Mouse (Mus musculus) heart, adult 11 months (tissue): Measurements from ENCODE around the gene Ccpg1os.

Experiments used
- DNase-seq: peaks from one replicate; pipeline ENCODE4 v3.0.0; 2022

The Ccpg1os gene

GRCm38 (mm10) chr9:72975242-72975641 lies 9.9 kb downstream of the Ccpg1os start:
- no peak for DNase-seq

GRCm38 (mm10) chr9:72974734-72975133 lies 10.4 kb downstream of the Ccpg1os start:
- no peak for DNase-seq

GRCm38 (mm10) chr9:72972984-72973383 lies 12.2 kb downstream of the Ccpg1os start:
- DNase-seq: no peak

- peak; percentile 74 for DNase-seq
Observed at GRCm38 (mm10) chr9:72972435-72972834, 12.7 kb downstream of the Ccpg1os start.

- peak; percentile 96 for DNase-seq
Observed at GRCm38 (mm10) chr9:72969874-72970273, 15.3 kb downstream of the Ccpg1os start.

- DNase-seq: peak; percentile 93
Observed at GRCm38 (mm10) chr9:72968349-72969061, 16.7 kb downstream of the Ccpg1os start.

GRCm38 (mm10) chr9:72961959-72962358 lies 23.2 kb downstream of the Ccpg1os start:
- peak; percentile 50 for DNase-seq

GRCm38 (mm10) chr9:72961346-72961745 lies 23.8 kb downstream of the Ccpg1os start:
- peak; percentile 78 for DNase-seq

- DNase-seq: peak; percentile 98
Observed at GRCm38 (mm10) chr9:72958521-72959450, 26.4 kb downstream of the Ccpg1os start, which contains the start of the genes Dyx1c1 and Gm44503. Dyx1c1 (plus strand) TSS chr9:72958785. Gm44503 (plus strand) TSS chr9:72958852.

- peak; percentile 90 for DNase-seq
Observed at GRCm38 (mm10) chr9:72955546-72955945, 29.6 kb downstream of the Ccpg1os start.

GRCm38 (mm10) chr9:72954746-72955145 lies 30.4 kb downstream of the Ccpg1os start:
- DNase-seq: peak; percentile 48

GRCm38 (mm10) chr9:72949572-72949971 lies 35.6 kb downstream of the Ccpg1os start:
- peak; percentile 48 for DNase-seq

GRCm38 (mm10) chr9:72947010-72947409 lies 38.2 kb downstream of the Ccpg1os start:
- peak; percentile 9 for DNase-seq

- DNase-seq: peak; percentile 82
Observed at GRCm38 (mm10) chr9:72944286-72944685, 40.9 kb downstream of the Ccpg1os start.

- peak; percentile 35 for DNase-seq
Observed at GRCm38 (mm10) chr9:72943424-72943823, 41.8 kb downstream of the Ccpg1os start.

- peak; percentile 81 for DNase-seq
Observed at GRCm38 (mm10) chr9:72936301-72936700, 48.9 kb downstream of the Ccpg1os start.

- no peak for DNase-seq
Observed at GRCm38 (mm10) chr9:72935309-72935708, 49.9 kb downstream of the Ccpg1os start.

GRCm38 (mm10) chr9:72931166-72931790 lies 53.9 kb downstream of the Ccpg1os start:
- DNase-seq: peak; percentile 73
